Mouse (Mus musculus) right cerebral cortex, postnatal 4 days (tissue): ENCODE measurements at regions not wholly inside any gene's neighbourhood (a gene's known extent, or its start where the extent isn't known, plus 50 kb on each side); places are given as distances from the start of the nearest gene placed in this dataset.

ENCODE experiments used
- DNase-seq: peaks from one replicate; pipeline ENCODE4 v3.0.0-alpha.2; 2022

GRCm38 (mm10) chr16:42676406-42677075 is 199.1 kb upstream of the Zbtb20 start:
- no peak for DNase-seq

GRCm38 (mm10) chr16:42675031-42675430 is 200.7 kb upstream of the Zbtb20 start:
- DNase-seq = no peak

GRCm38 (mm10) chr16:42666601-42667000 is 209.1 kb upstream of the Zbtb20 start:
- no peak for DNase-seq

GRCm38 (mm10) chr16:42651904-42652732 is 223.6 kb upstream of the Zbtb20 start:
- no peak for DNase-seq

GRCm38 (mm10) chr16:42649767-42650166 is 225.9 kb upstream of the Zbtb20 start:
- DNase-seq = peak; percentile 1

- no peak for DNase-seq
These were observed 227.0 kb upstream of the Zbtb20 start for GRCm38 (mm10) chr16:42648531-42649142.

GRCm38 (mm10) chr16:42647762-42648161 is 227.9 kb upstream of the Zbtb20 start:
- DNase-seq = no peak

GRCm38 (mm10) chr16:42635766-42636165 is 239.9 kb upstream of the Zbtb20 start:
- DNase-seq = no peak

- no peak for DNase-seq
These were observed 248.0 kb upstream of the Zbtb20 start for GRCm38 (mm10) chr16:42627675-42628074.

- DNase-seq = peak; percentile 11
These were observed 259.8 kb upstream of the Zbtb20 start for GRCm38 (mm10) chr16:42615920-42616319.

GRCm38 (mm10) chr16:42612011-42612410 is 263.7 kb upstream of the Zbtb20 start:
- DNase-seq = no peak

- DNase-seq = no peak
These were observed 267.3 kb upstream of the Zbtb20 start for GRCm38 (mm10) chr16:42608336-42608735.

- DNase-seq = no peak
These were observed 251.9 kb upstream of the Gap43 start for GRCm38 (mm10) chr16:42592321-42592720.

GRCm38 (mm10) chr16:42591530-42591929 is 251.1 kb upstream of the Gap43 start:
- DNase-seq = no peak

- no peak for DNase-seq
These were observed 245.7 kb upstream of the Gap43 start for GRCm38 (mm10) chr16:42586196-42586595.

- DNase-seq = peak; percentile 20
These were observed 235.1 kb upstream of the Gap43 start for GRCm38 (mm10) chr16:42575517-42575946.

- DNase-seq = no peak
These were observed 234.5 kb upstream of the Gap43 start for GRCm38 (mm10) chr16:42574978-42575377.

GRCm38 (mm10) chr16:42570246-42570996 is 230.0 kb upstream of the Gap43 start:
- DNase-seq = no peak

GRCm38 (mm10) chr16:42569335-42569734 is 228.9 kb upstream of the Gap43 start:
- no peak for DNase-seq

GRCm38 (mm10) chr16:42549591-42549990 is 209.1 kb upstream of the Gap43 start:
- no peak for DNase-seq

GRCm38 (mm10) chr16:42546229-42547163 is 206.0 kb upstream of the Gap43 start:
- no peak for DNase-seq

GRCm38 (mm10) chr16:42517321-42517720 is 176.9 kb upstream of the Gap43 start:
- DNase-seq = no peak
